Mouse (Mus musculus) embryonic stem cell, embryonic (primary cell): ENCODE measurements around the gene Birc2.
"Not testable (repeated sequence)": the region's sequence is repeated elsewhere in the genome, so short reads cannot be mapped to it uniquely, and the experiment has no call there.

Experiments
- CTCF ChIA-PET, 4 experiments: fragments of 300-600 bp in 2 of 4; fragments of 350-600 bp in 2 of 4; sonication (Branson Sonifier 250); formaldehyde crosslinking; loops; one replicate each; lab custom pipeline; 2022; ENCODE audit warnings: inconsistent platforms in 2 of 4; lab: Charles Lee
- POLR2A ChIA-PET, 4 experiments: fragments of 300-600 bp in 2 of 4; fragments of 350-600 bp in 2 of 4; sonication (Branson Sonifier 250); formaldehyde crosslinking; loops; one replicate each; lab custom pipeline; 2022; ENCODE audit warnings: antibody characterized with exemption in 4 of 4, inconsistent platforms in 1 of 4; lab: Charles Lee

The Birc2 gene

GRCm38 (mm10) chr9:7855374-7855773 is 18.5 kb upstream of the Birc2 start:
- ChIA-PET POLR2A (interaction anchor here (0.6 to 1.5 kb wide), 7 partner anchors 19 to 212 kb away, joined by 3 to 6 read pairs (median 4); partner anchors contain the start of genes Birc2 (in 2 of the 4) and Tmem123 (in 1 of the 4)), CTCF (interaction anchor here (0.6 to 1.5 kb wide), 24 partner anchors 12 to 354 kb away, joined by 3 to 34 read pairs (median 4); partner anchors contain the start of gene Birc2 (in 1 of the 4))

- POLR2A ChIA-PET: not testable (repeated sequence)
- CTCF ChIA-PET: interaction anchor here in 1 of 4 experiments (0.6 to 2.2 kb wide), 2 partner anchors 11 to 251 kb away, joined by 3 to 8 read pairs; no protein-coding TSS in a partner anchor
Observed at GRCm38 (mm10) chr9:7854196-7854595, 17.3 kb upstream of the Birc2 start.

DNA sequence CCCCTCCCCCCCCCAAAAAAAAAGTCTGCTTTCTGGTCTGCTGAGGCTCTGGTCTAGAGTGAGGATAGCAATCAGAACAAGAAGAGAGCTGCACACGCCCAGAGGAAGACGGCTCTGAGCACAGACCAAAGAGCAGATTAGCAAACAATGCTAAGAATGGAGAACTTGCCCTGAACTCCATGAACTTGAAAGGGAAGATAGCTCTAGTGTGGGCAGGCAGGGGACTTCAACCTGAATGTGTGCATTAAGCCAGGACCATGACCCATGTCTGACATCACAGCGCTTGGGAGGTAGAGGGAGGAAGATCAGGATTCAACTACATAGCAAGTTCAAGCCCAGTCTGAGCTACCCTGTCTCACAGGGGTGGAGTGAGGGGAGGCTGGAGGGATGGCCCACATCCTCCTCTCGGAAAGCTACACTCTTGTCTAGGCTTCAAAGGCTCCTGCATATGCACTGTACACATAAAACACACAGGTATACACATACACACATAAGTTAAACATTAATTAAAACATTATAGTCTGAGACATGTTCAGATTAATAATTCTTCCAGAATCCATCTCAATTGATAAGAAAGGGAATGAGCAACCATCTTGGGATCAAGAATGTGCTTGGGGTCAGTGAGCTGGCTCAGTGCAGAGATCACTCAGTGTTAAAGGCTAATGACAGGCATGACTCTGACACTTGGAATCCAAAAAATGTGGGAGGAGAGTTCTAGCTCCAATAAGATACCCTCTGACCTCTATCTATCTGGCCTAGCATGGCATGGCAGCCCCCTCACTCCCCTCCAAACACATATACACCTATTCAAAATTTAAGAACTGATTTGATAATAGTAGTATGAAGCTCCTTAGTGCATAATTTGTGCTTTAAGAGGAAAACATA is 15.7 kb upstream of the Birc2 start:
- POLR2A ChIA-PET: interaction anchor here (0.6 to 2.6 kb wide), 16 partner anchors 15 to 249 kb away, joined by 3 to 16 read pairs (median 4); partner anchors contain the start of genes Birc2 (in 4 of the 4) and Tmem123 (in 1 of the 4)

GRCm38 (mm10) chr9:7851841-7852240 is 15.0 kb upstream of the Birc2 start:
- POLR2A ChIA-PET: interaction anchor here (0.6 to 2.6 kb wide), 11 partner anchors 15 to 88 kb away, joined by 3 to 16 read pairs (median 4); partner anchors contain the start of genes Birc2 (in 4 of the 4) and Tmem123 (in 1 of the 4)

More for the DNA sequence above, 15.7 kb upstream of the Birc2 start:
- CTCF ChIA-PET: interaction anchor here in 3 of 4 experiments (1.0 to 2.2 kb wide), 4 partner anchors 16 to 249 kb away, joined by 3 to 8 read pairs (median 6); partner anchors contain the start of gene Birc2 (in 1 of the 3)

GRCm38 (mm10) chr9:7848191-7848590 is 11.3 kb upstream of the Birc2 start:
- CTCF ChIA-PET: interaction anchor here in 1 of 4 experiments (0.6 kb wide), 1 partner anchor 29 kb away, joined by 4 read pairs; no protein-coding TSS in a partner anchor
- POLR2A ChIA-PET: interaction anchor here in 3 of 4 experiments (0.6 to 3.7 kb wide), 3 partner anchors 11 to 1464 kb away, joined by 6 to 17 read pairs (median 8); partner anchors contain the start of gene Birc2 (in 2 of the 3)

More at GRCm38 (mm10) chr9:7851841-7852240, 15.0 kb upstream of the Birc2 start:
- CTCF ChIA-PET: interaction anchor here in 3 of 4 experiments (1.0 to 2.2 kb wide), 6 partner anchors 15 to 249 kb away, joined by 3 to 8 read pairs (median 4); partner anchors contain the start of gene Birc2 (in 2 of the 3)

- ChIA-PET POLR2A (interaction anchor here in 2 of 4 experiments (1.6 to 3.7 kb wide), 2 partner anchors 10 kb away, joined by 6 to 17 read pairs; partner anchors contain the start of gene Birc2 (in 2 of the 2)), CTCF (no interaction called here)
Observed at GRCm38 (mm10) chr9:7846667-7847199, 9.9 kb upstream of the Birc2 start.

GRCm38 (mm10) chr9:7845216-7845895 is 8.5 kb upstream of the Birc2 start:
- CTCF ChIA-PET: no interaction called here
- POLR2A ChIA-PET: interaction anchor here in 1 of 4 experiments (3.7 kb wide), 1 partner anchor 9 kb away, joined by 17 read pairs; the partner anchor contains the start of gene Birc2

DNA sequence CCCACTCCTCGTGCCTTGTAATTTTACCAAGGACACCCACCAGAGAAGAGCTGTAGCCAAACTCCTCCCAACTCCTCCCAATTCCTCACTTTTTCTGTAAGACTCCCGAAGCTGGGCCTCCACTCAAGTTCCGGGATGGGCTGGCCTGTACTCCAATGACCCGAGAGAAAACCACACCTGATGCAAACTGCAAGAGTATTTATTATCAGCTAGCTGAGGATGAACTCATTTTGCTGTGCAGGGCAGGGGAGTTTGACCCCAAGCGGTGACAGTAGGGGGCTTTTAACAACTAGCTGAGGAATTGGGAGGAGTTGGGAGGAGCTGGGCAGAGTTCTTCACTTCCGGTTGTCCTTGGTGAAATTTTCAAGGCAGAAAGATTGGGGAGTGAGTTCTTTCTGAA is 4.4 kb upstream of the Birc2 start:
- ChIA-PET POLR2A (interaction anchor here in 2 of 4 experiments (1.4 to 1.9 kb wide), 2 partner anchors 78 to 129 kb away, joined by 4 to 9 read pairs; partner anchors contain the start of gene Tmem123 (in 1 of the 2)), CTCF (no interaction called here)

- POLR2A ChIA-PET: interaction anchor here (0.9 to 4.9 kb wide), 37 partner anchors 9 to 297 kb away, joined by 3 to 77 read pairs (median 8); partner anchors contain the start of genes Tmem123 (in 3 of the 4), Birc3 (in 2 of the 4), Yap1 (in 2 of the 4) and Cep126 (in 1 of the 4)
- CTCF ChIA-PET: interaction anchor here in 1 of 4 experiments (1.5 kb wide), 1 partner anchor 64 kb away, joined by 4 read pairs; no protein-coding TSS in a partner anchor
Observed at GRCm38 (mm10) chr9:7837806-7838440, 1.1 kb upstream of the Birc2 start.

- ChIA-PET CTCF (interaction anchor here in 3 of 4 experiments (0.9 to 1.0 kb wide), 5 partner anchors 15 to 183 kb away, joined by 3 to 4 read pairs (median 3); no protein-coding TSS in a partner anchor), POLR2A (interaction anchor here (0.6 to 4.9 kb wide), 79 partner anchors 9 to 656 kb away, joined by 3 to 77 read pairs (median 5); partner anchors contain the start of genes Tmem123 (in 4 of the 4), Birc3 (in 3 of the 4), Yap1 (in 2 of the 4) and Cep126 (in 1 of the 4))
Observed at GRCm38 (mm10) chr9:7836331-7836730, 533 bp downstream of the Birc2 start.

GRCm38 (mm10) chr9:7835302-7835701 is 1.6 kb downstream of the Birc2 start:
- CTCF ChIA-PET: interaction anchor here in 1 of 4 experiments (1.0 kb wide), 1 partner anchor 118 kb away, joined by 3 read pairs; no protein-coding TSS in a partner anchor

GRCm38 (mm10) chr9:7833421-7833820 is 3.4 kb downstream of the Birc2 start:
- ChIA-PET CTCF (interaction anchor here in 1 of 4 experiments (0.5 kb wide), 1 partner anchor 85 kb away, joined by 3 read pairs; no protein-coding TSS in a partner anchor), POLR2A (interaction anchor here in 3 of 4 experiments (0.6 to 4.9 kb wide), 4 partner anchors 19 to 170 kb away, joined by 3 to 77 read pairs (median 4); partner anchors contain the start of gene Tmem123 (in 1 of the 3))

More at GRCm38 (mm10) chr9:7835302-7835701, 1.6 kb downstream of the Birc2 start:
- POLR2A ChIA-PET: interaction anchor here in 3 of 4 experiments (0.5 to 4.9 kb wide), 23 partner anchors 9 to 460 kb away, joined by 3 to 77 read pairs (median 12); partner anchors contain the start of genes Tmem123 (in 3 of the 3), Birc3 (in 2 of the 3) and Yap1 (in 1 of the 3)

DNA sequence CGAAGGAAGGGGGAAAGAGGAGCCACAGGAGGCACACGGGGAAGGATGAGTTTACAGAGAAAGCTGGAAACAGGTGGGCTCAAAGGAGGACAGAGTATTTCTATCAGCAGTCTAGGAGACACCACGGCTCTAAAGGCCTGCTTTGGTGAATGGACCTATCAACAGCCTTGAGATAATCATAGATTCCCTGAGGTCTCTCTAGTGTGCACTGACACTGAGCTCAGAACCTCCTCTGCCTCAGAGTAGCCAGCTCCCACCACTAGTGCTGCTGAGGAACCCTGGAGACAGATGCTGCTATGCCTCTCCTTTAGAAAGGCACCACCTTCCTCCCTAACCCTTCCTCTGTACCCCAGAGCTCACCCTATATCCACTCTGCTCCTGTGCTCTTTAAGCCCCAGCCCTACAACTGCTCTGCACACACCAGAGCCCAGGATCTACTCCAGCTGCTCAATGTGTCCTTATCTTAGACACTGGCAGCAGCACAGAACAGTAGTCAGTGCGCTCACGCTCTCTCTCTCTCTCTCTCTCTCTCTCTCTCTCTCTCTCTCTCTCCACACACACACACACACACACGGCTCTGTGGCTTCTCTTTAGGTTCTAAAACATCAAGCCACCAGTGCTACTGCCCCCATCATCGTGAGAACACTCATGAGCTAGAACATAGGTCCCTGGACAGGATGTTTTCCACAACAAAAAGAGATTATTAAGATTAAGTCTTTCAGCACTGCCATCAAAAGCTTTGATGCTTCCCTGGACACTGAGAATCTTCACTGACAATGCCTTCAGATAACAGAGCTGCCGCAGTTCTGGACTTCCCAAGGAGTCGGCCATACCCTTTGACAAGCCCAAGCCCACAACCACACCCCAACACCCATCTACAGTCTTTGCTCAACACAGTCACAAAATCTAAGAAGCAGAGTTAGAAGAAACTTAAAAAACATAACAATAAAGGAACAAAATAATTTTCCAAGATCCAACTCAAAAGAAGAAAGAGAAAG is 7.0 kb downstream of the Birc2 start:
- CTCF ChIA-PET: interaction anchor here in 1 of 4 experiments (1.8 kb wide), 1 partner anchor 26 kb away, joined by 4 read pairs; no protein-coding TSS in a partner anchor
- POLR2A ChIA-PET: interaction anchor here (0.6 to 2.8 kb wide), 12 partner anchors 10 to 81 kb away, joined by 3 to 10 read pairs (median 4); partner anchors contain the start of gene Tmem123 (in 1 of the 4)

- ChIA-PET CTCF (no interaction called here), POLR2A (interaction anchor here in 2 of 4 experiments (1.0 to 2.3 kb wide), 3 partner anchors 9 to 12 kb away, joined by 4 to 7 read pairs (median 4); no protein-coding TSS in a partner anchor)
Observed at GRCm38 (mm10) chr9:7828706-7829105, 8.2 kb downstream of the Birc2 start.

GRCm38 (mm10) chr9:7824916-7825315 is 11.9 kb downstream of the Birc2 start:
- POLR2A ChIA-PET: interaction anchor here in 3 of 4 experiments (0.9 to 3.3 kb wide), 6 partner anchors 11 to 90 kb away, joined by 3 to 16 read pairs (median 6); partner anchors contain the start of genes Birc2 (in 3 of the 3) and Tmem123 (in 1 of the 3)
- CTCF ChIA-PET: no interaction called here
